Mouse (Mus musculus): ENCODE measurements at regions not wholly inside any gene's neighbourhood (a gene's known extent, or its start where the extent isn't known, plus 50 kb on each side); places are given as distances from the start of the nearest gene placed in this dataset.

DNA sequence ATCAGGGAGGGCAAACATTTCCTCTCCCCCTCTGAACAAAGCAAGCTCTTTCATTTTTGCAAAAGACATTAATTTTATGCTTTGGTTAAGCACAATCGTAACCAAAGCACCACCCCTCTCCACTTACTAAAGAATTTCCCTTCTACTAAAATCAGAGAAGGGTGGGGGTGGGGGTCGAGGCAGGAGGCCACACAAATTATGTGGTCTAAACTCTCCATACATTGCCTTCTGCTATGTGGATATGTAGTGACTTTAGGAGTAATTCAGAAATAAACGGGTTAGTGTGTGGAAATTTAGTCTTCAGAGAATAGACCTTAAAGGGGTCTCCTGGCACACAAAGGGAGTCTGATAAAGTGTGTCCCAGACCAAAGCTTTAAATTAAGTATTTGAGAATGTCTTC is 204.1 kb upstream of the Sfrp2 start:
- 55% methylated on average over 3 of the region's 3 CpGs for WGBS
- Histone ChIP-seq H3K4me1 (no peaks in the 10 kb centered on the region), H3K27me3 (replicated peaks) (no peaks in the 10 kb centered on the region), H3K27ac (no peak overlapping the region), H3K4me2 (replicated peaks) (no peak overlapping the region), H3K9me3 (no peaks in the 10 kb centered on the region), H3K36me3 (no peaks in the 10 kb centered on the region), H3K4me3 (no peak overlapping the region), H3K9ac (no peak overlapping the region)
- no peak for ATAC-seq (ENCODE audit: low FRiP score, low read depth)

DNA sequence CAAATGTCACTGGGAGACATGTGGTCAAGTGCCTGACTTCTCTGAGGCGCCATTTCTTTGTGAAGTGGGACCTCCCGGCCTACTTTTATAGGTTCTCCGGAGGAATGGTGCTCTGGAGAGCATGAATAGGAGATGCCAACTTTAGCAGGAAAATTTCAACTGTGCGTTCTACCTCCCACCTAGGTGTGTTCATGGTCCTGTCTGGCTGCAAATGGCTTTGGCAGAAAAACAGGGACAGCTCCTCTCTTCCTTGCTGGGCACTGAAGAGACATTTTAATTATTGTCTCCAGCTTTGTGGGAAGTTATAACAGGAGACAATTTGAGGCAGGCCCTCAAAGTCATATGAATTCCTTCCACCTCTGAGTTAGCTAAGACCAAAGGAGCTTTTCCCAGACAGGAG is 190.6 kb upstream of the Sfrp2 start:
- no peak overlapping the region for H3K27ac ChIP-seq
- no peaks in the 10 kb centered on the region for H3K4me1 ChIP-seq
- H3K27me3 ChIP-seq (replicated peaks): no peaks in the 10 kb centered on the region
- H3K9ac ChIP-seq: no peak overlapping the region
- WGBS: 91% methylated on average over 4 of the region's 4 CpGs
- no peak for ATAC-seq (ENCODE audit: low FRiP score, low read depth)
- H3K4me3 ChIP-seq: no peak overlapping the region
- no peaks in the 10 kb centered on the region for H3K36me3 ChIP-seq
- no peak overlapping the region for H3K4me2 ChIP-seq (replicated peaks)
- H3K9me3 ChIP-seq: no peaks in the 10 kb centered on the region

DNA sequence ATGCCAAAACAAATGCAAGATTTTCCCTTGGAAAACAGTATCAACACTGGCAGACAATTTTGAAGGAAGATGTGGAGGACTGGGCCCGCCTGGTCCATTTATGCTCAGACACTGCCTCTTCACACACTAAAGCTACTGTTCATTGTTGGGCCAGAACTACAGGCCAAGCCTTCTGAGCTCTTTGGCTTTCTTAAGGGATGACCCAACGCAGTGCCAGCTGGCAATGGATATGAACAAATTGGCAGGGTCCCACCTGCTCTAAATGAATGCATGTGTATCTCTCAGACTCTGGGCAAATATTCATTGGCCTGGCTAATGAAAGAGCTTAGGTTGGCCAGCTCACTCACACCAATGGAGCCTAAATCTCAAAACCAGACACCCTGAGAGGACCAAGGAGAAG is 190.0 kb upstream of the Sfrp2 start:
- Histone ChIP-seq H3K9ac (no peak overlapping the region), H3K4me1 (no peaks in the 10 kb centered on the region), H3K9me3 (no peaks in the 10 kb centered on the region), H3K4me2 (replicated peaks) (no peak overlapping the region), H3K27me3 (replicated peaks) (no peaks in the 10 kb centered on the region), H3K27ac (no peak overlapping the region), H3K36me3 (no peaks in the 10 kb centered on the region), H3K4me3 (no peak overlapping the region)
- ATAC-seq (ENCODE audit: low FRiP score, low read depth): no peak
- 94% methylated on average over 2 of the region's 2 CpGs for WGBS

DNA sequence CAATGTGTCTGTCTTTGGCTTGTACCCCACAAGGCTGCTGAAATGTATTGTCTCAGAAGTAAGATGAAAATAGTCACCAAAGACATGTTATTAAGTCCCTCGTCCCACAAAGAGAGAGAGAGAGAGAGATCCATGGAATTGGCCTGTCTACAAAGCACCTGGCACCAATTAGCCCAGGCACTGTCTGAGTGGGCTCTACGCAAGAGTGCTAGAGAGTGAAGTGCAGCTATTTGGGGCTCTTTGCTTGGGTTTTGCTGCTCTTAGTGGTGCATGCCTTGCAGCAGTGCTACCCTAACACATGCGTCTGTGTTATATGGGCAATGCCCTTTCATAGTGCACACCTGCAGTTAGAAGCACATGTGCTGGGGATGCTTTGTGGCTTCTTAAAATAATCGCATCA is 185.4 kb upstream of the Sfrp2 start:
- Histone ChIP-seq H3K27me3 (replicated peaks) (no peaks in the 10 kb centered on the region), H3K27ac (no peak overlapping the region), H3K9me3 (peaks cover 5% of the 10 kb centered on the region; the same call in 1 of the 2 replicates), H3K36me3 (no peaks in the 10 kb centered on the region), H3K9ac (no peak overlapping the region), H3K4me2 (replicated peaks) (no peak overlapping the region), H3K4me1 (no peaks in the 10 kb centered on the region), H3K4me3 (no peak overlapping the region)
- 78% methylated on average over 4 of the region's 4 CpGs for WGBS
- no peak for ATAC-seq (ENCODE audit: low FRiP score, low read depth)

DNA sequence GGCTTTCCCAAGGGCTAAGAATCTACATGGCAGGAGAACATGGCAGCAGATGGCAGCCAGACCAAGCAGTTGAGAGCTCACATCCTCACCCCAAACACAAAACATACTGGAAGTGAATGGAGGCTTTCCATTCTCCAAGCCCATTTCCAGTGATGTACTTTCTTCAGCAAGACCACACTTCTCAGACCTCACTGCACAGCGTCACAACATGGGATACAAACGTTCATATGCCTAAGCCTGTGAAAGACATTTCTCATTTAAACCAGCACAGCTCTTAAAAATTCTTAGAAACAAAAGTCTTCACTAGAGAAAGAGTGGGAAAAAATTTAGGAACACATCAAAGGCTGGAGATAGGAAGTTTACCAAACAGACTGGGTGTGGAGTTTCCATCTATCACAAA is 183.9 kb upstream of the Sfrp2 start:
- no peak overlapping the region for H3K9ac ChIP-seq
- no peak overlapping the region for H3K4me3 ChIP-seq
- 70% methylated on average over 2 of the region's 2 CpGs for WGBS
- peaks cover 5% of the 10 kb centered on the region; the same call in 1 of the 2 replicates for H3K9me3 ChIP-seq
- no peak overlapping the region for H3K27ac ChIP-seq
- no peak overlapping the region for H3K4me2 ChIP-seq (replicated peaks)
- H3K27me3 ChIP-seq (replicated peaks): peaks cover 5% of the 10 kb centered on the region; the same call in 1 of the 2 replicates
- no peaks in the 10 kb centered on the region for H3K4me1 ChIP-seq
- no peaks in the 10 kb centered on the region for H3K36me3 ChIP-seq
- ATAC-seq (ENCODE audit: low FRiP score, low read depth): no peak

DNA sequence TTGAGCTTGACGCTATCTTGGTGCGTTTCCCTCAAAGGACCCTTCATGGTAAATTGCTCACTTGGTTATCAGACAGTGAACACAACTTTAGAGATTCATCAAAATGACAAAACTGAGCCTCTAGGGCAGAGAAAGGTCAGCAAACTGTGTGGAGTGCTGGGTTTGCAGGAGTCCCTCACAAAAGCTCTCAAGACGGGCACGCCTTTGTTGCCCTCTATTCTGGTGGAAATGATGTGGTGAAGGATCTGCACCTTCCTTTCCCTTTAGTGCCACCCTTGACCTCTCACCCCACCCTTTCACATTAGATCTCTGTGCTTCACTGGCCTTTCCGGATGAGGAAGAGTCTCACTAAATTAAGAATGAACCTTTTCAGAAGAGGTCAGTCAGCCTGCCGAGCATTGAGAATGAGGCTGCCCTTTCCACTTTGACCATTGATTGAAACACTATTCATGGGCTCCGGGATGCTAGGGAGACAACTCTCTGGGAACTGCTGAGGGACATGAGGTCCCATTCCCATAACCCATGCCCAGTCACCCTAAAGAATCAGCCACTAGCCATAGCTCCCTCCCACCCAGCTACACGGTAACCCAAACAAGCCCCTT is 182.9 kb upstream of the Sfrp2 start:
- no peak overlapping the region for H3K9ac ChIP-seq
- H3K27me3 ChIP-seq (replicated peaks): peaks cover 5% of the 10 kb centered on the region; the same call in 1 of the 2 replicates
- H3K9me3 ChIP-seq: peaks cover 5% of the 10 kb centered on the region; the same call in 1 of the 2 replicates
- no peaks in the 10 kb centered on the region for H3K4me1 ChIP-seq
- WGBS: 18% methylated on average over 8 of the region's 8 CpGs
- no peak overlapping the region for H3K4me2 ChIP-seq (replicated peaks)
- no peak overlapping the region for H3K27ac ChIP-seq
- ATAC-seq (ENCODE audit: low FRiP score, low read depth): peak; percentile 69
- no peaks in the 10 kb centered on the region for H3K36me3 ChIP-seq
- H3K4me3 ChIP-seq: no peak overlapping the region

DNA sequence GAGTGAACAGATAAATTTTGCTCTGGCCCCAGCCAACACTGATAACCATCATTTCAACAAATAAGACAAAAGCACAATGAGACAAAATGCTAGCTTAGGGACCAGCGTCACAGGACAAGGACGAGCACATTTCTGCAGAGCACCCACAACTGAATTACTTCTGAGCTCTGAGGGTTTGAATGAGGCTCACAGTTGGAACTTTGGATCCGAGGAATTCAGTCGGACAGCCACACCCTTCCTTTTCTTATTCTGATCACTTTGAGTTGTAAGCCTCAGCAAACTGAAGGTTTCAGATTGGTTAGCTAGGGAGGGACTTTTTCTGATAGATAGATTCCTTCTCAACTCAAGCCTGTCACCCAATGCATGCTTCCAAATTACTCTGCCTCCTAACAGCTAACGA is 180.0 kb upstream of the Sfrp2 start:
- no peak overlapping the region for H3K4me3 ChIP-seq
- peaks cover 5% of the 10 kb centered on the region; the same call in 1 of the 2 replicates for H3K27me3 ChIP-seq (replicated peaks)
- no peaks in the 10 kb centered on the region for H3K4me1 ChIP-seq
- WGBS: 63% methylated on average over 5 of the region's 5 CpGs
- H3K27ac ChIP-seq: no peak overlapping the region
- H3K9ac ChIP-seq: no peak overlapping the region
- no peak overlapping the region for H3K4me2 ChIP-seq (replicated peaks)
- ATAC-seq (ENCODE audit: low FRiP score, low read depth): no peak
- peaks cover 5% of the 10 kb centered on the region; the same call in 1 of the 2 replicates for H3K9me3 ChIP-seq
- no peaks in the 10 kb centered on the region for H3K36me3 ChIP-seq

DNA sequence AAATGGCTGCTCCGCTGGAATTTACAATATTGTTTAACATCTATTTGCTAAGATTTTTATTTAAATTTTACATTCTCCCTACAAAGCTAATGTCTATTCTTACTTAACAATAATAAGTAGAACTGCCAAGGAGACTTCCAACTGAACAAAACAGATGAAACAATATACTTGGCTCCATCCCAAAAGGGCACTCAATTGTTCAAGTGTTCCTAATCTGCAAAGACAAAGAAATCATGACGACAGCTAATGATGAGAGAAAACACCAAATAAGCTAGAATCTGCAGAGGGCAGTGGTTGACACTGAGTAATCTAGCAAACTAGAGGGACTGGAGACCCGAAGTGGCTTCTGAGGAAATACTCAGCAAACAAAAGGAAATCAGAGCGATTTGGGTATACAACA is 179.6 kb upstream of the Sfrp2 start:
- WGBS: 79% methylated on average over 4 of the region's 4 CpGs
- ATAC-seq (ENCODE audit: low FRiP score, low read depth): no peak
- H3K4me1 ChIP-seq: no peaks in the 10 kb centered on the region

DNA sequence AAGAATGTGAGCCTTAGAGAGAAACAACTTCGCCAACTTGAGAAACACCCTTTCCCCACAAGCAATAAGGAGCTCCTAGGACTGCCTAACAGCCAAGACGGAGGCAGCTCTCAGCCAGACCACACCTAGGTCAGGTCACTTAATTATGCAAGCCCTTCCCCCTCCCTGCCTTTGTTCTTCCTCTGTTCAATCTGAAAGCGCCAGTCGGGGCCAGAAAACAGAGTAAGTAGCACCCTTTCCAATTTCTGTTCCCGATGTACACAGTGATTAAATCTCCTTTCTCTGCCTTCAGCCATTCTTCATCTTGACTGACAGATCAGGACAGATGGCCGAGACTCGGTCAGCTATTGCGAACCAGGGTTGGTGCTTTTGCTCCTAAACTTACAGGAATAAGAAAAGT is 177.0 kb upstream of the Sfrp2 start:
- H3K9me3 ChIP-seq: peaks cover 5% of the 10 kb centered on the region; the same call in 1 of the 2 replicates
- H3K27ac ChIP-seq: no peak overlapping the region
- 33% methylated on average over 8 of the region's 8 CpGs for WGBS
- 0 out of 2 replicates have a peak overlapping the region, but pooled peaks have one; percentile 14 for H3K4me2 ChIP-seq (replicated peaks)
- H3K4me3 ChIP-seq: no peak overlapping the region
- no peak overlapping the region for H3K9ac ChIP-seq
- no peaks in the 10 kb centered on the region for H3K36me3 ChIP-seq
- H3K4me1 ChIP-seq: no peaks in the 10 kb centered on the region
- H3K27me3 ChIP-seq (replicated peaks): peaks cover 5% of the 10 kb centered on the region; the same call in 1 of the 2 replicates
- no peak for ATAC-seq (ENCODE audit: low FRiP score, low read depth)

More for the DNA sequence above, 179.6 kb upstream of the Sfrp2 start:
- H3K4me2 ChIP-seq (replicated peaks): no peak overlapping the region
- H3K36me3 ChIP-seq: no peaks in the 10 kb centered on the region
- H3K9me3 ChIP-seq: peaks cover 5% of the 10 kb centered on the region; the same call in 1 of the 2 replicates
- H3K27ac ChIP-seq: no peak overlapping the region
- no peak overlapping the region for H3K4me3 ChIP-seq
- no peak overlapping the region for H3K9ac ChIP-seq
- peaks cover 5% of the 10 kb centered on the region; the same call in 1 of the 2 replicates for H3K27me3 ChIP-seq (replicated peaks)

DNA sequence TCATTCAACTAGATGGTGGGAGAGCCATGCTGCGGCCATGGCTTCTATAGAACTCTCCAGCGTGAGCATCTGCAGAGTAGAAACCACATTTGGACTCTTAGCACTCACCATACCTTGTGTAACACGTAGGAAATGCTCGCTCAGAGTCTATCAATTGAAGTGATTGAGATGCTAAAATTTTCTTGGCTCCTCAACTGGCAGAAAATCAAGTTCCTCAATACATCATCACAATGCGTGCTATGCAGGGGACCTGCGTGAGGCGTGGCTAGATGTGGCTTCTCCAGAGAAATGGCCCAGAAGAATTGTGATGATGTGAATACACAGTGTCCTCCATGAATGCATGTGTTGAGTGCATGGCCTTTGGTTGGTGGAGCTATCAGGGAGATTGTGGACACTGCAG is 174.9 kb upstream of the Sfrp2 start:
- Histone ChIP-seq H3K36me3 (no peaks in the 10 kb centered on the region), H3K4me3 (no peak overlapping the region), H3K4me1 (no peaks in the 10 kb centered on the region), H3K9ac (no peak overlapping the region), H3K27me3 (replicated peaks) (peaks cover 5% of the 10 kb centered on the region; the same call in 1 of the 2 replicates), H3K4me2 (replicated peaks) (no peak overlapping the region), H3K9me3 (no peaks in the 10 kb centered on the region), H3K27ac (no peak overlapping the region)
- no peak for ATAC-seq (ENCODE audit: low FRiP score, low read depth)
- WGBS: 92% methylated on average over 7 of the region's 7 CpGs

DNA sequence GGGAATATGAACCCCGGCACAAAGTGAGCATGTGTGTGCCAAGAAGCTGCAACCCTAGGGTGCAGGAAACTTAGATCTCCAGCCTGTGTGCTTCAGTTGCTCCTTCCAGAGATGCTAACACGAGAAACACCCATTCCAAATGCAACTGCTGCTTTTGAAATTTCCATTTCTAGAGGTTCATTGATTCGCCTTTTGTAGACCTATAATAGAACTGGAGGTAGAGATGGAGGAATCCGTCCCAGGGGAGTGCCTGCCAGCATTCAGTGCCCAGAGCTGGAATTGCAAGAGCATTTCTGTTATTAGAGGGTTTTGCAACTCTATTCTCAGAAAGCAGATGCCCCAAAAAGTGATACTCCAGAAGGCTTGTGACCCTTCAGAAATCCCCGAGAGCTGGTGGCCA is 172.8 kb upstream of the Sfrp2 start:
- Histone ChIP-seq H3K4me1 (no peaks in the 10 kb centered on the region), H3K36me3 (no peaks in the 10 kb centered on the region), H3K27ac (no peak overlapping the region), H3K27me3 (replicated peaks) (no peaks in the 10 kb centered on the region), H3K4me2 (replicated peaks) (no peak overlapping the region), H3K4me3 (no peak overlapping the region), H3K9me3 (no peaks in the 10 kb centered on the region), H3K9ac (no peak overlapping the region)
- ATAC-seq (ENCODE audit: low FRiP score, low read depth): no peak
- 83% methylated on average over 5 of the region's 5 CpGs for WGBS

DNA sequence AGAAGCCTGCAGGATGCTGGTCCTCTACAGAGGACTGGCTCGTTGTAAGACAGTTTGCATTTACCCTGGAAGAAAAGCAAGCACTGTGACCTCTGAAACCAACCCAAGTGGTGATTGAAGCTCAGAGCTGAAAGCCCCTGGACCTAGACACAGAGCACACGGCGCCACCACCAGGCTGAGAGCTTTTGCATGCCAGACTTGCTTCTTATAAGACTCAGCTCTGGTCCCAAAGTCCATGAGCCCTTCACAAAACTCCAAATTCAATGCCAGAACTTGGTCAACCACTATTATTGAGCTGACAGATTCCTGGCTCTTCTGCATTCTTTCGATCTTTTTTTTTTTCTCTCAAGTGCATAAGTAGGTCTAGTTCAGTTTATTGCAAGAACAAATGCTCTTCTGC is 164.6 kb upstream of the Sfrp2 start:
- Histone ChIP-seq H3K9ac (no peak overlapping the region), H3K27ac (no peak overlapping the region), H3K9me3 (no peaks in the 10 kb centered on the region), H3K4me1 (no peaks in the 10 kb centered on the region), H3K27me3 (replicated peaks) (no peaks in the 10 kb centered on the region), H3K4me2 (replicated peaks) (no peak overlapping the region), H3K36me3 (no peaks in the 10 kb centered on the region), H3K4me3 (no peak overlapping the region)
- WGBS: 81% methylated on average over 4 of the region's 4 CpGs
- no peak for ATAC-seq (ENCODE audit: low FRiP score, low read depth)

DNA sequence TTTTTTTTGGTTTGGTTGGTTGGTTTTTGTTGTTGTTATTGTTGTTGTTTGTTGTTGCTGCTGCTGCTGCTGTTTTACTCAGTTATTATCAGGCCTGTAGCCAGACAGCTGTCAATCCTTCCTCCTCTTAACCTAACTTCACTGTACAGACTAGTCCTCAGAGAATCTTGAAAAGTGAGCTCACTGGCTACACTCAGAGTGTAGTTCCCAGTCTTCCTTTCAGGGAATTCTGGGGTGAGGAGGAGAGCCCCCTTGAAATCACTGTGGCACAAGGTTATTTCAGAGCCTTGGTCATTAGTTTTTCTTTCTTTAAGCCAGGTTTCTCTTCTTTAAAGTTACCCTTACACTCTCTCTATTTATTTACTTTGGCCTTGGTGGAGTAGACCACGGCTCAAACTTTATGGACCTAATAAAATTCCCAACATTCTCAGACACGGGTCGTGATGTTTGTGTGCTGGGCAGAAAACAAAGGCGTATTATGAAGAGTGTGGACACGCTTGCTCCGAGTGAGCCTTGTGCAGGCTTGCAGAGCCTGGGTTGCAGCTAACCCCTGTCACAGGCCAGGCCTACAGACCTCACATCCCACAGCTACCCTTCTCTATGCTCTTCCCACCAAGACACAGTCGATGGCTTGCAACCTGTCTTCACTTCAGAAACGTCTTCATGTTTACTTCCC is 156.9 kb upstream of the Sfrp2 start:
- Histone ChIP-seq H3K9ac (no peak overlapping the region), H3K27me3 (replicated peaks) (no peaks in the 10 kb centered on the region), H3K4me2 (replicated peaks) (no peak overlapping the region), H3K36me3 (no peaks in the 10 kb centered on the region), H3K27ac (no peak overlapping the region), H3K4me3 (no peak overlapping the region), H3K4me1 (no peaks in the 10 kb centered on the region), H3K9me3 (no peaks in the 10 kb centered on the region)
- no peak for ATAC-seq (ENCODE audit: low FRiP score, low read depth)
- 43% methylated on average over 8 of the region's 8 CpGs for WGBS
